Mouse (Mus musculus) kidney, adult 11 months (tissue): ENCODE results near the gene Adgrl3.
A peak's percentile ranks its signal among the peaks of the same experiment; 100 is the strongest.

Source experiments
- DNase-seq: peaks from one replicate; pipeline ENCODE4 v3.0.0; 2022

Gene Adgrl3

DNA sequence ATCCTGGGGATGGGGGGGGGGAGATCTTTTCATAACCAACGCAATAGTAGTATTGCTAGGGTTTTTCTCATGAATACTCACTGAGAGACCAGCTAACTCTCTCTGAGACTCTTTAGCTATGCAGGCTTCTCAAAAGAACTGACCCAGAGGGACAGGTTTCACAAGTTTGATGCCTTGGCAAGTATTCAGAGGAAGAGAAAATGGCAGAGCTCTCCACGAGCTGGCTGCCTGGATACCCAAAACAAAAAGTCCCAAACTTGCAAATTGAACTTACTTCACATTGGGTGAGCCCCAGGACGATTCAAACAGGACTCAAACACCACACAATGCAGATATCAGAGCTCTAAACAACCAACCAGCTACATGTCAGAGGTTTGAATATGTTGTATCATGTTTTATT lies 563.5 kb downstream of the Adgrl3 start:
- no peak for DNase-seq

DNA sequence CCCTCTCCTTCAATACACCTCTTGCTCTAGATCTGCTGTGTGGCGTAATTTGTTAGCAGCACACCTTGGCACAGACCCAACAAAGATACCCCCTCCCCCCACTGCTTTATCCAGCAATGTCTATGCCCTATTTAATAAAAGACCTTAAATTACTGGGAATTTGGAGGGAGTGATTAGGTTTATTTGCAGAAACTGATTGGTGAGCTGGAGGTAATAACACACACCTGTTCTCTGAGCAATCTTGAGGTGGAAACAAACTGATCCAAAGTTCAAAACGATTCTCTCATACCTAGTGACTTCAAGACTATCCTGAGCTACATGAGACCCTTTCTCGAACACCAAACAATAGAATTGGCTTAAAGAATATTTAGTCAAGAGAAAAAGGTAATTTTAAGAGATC lies 565.0 kb downstream of the Adgrl3 start:
- no peak for DNase-seq

DNA sequence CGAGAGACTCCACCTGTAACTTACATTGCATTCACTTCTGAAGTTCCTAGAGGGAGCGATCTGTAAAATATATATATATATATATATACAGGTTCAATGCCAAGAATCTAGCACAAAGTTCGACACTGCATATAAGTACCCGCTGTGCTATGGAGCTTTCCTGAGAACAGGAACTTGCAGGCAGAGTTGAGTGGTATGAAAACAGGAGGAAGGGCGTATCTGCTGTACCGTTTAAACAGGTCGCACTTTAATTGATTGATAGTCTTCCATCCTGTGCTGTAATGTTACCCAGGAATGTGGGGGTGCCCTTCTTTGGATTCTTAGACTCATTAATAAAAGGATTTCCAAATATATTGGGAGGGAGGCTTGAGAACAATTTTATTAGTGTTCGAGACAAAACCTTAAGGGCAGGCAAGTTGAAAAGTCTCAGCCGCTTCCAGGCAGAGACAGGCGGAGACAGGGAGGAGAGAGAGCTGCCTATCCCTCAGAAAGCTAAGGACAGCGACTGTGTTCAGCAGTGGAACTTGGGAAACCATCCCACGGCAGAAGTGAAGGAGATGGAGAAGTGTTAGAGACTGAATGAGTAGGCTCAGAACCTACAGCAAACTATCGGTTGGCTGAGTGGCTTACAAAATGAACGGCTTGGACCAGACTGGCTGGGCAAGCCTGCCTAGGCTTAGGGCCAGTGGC lies 570.2 kb downstream of the Adgrl3 start:
- DNase-seq, result no peak

DNA sequence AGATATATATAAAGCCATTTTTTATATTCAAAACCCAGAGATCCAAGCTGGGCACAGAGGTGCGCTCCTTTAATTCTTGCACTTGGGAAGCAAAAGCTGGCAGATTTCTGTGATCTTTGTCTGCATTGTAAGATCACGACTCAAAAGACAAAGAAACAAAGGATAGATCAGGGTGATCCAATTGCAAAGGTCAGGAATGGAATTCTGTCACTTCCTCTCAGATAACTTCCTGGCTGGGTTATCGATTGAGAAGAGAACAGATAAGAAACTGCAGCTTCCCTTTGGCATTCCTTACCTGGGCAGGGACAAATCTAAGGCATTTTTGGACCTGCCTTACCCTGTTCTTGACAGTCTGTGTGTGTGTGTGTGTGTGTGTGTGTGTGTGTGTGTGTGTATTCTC lies 571.5 kb downstream of the Adgrl3 start:
- DNase-seq, result no peak

DNA sequence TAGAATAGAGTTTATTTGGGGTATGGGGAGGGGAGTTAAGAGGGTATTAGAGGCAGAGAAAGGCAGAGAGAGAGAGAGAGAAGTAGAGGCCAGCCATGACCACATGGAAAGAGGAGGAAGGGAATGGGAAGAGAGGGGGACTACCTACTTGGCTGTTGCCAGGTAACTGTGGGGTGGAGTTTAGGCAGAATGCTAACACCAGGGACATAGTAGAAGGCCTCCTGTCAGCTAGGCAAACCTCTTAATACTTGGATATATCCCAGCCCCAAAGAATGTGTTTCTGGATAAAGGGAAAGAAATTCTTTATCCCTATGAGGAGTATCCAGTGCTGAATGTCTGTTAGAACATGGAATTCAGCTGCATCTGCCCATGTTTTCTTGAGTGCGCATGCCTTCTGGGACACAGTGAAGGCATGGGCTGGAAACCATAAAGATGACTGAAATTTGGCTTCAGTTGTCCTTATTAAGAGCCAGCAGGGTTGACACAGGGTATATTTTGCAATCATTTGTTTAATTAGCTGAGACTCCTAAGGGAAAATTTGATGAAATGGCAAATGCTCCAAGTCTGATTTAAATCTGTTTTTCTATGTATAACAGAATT lies 573.6 kb downstream of the Adgrl3 start:
- no peak for DNase-seq

DNA sequence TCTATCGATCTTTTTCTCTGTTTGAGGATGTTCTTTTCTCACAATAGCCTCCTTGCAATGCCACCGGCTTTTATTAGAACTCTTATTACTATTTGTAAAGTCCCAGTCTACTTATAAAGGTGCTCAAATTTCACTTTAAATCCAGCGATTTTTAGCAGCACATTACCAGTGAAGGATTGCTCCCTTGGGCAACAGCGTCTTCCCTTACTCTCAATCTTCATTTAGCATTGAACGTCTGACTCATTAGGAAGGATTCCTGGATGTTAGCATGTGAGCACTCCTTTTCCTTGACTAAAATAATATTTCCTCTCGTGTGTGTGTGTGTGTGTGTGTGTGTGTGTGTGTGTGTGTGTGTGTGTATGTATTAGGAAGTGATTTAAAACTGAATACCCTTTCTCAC lies 578.1 kb downstream of the Adgrl3 start:
- no peak for DNase-seq

DNA sequence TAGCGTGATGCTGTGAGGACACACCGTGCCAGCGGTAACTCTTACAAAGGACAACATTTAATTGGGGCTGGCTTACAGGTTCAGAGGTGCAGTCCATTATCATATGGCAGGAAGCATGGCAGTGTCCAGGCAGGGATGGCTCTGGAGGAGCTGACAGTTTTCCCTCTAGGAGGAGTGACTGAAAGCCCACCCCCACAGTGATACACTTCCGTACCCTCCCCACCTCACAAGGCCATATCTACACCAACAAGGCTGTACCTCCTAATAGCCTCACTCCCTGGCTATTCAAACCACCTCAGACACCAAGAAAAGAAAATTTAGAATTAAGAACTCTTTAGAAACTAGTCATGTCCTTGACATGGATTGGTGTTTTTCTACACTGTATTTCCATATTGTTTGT lies 583.0 kb downstream of the Adgrl3 start:
- DNase-seq, result no peak

DNA sequence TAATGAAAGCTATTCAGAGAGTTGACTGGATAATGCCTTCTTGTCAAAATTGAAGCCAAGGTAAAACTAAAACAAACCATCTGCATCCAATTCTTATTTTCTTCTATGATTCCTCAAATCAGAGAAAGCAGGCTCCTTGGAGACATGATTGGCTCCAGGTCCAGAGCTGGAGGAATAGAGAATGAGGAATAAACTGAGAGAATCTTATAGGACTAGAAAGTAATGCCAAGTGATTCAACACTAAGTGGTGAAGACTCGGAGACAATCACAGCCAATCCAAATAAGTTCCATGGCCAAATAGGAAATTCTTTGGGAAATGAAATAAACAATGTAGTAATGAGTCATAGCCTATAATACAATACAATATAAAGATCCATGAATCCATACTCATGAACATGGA lies 585.7 kb downstream of the Adgrl3 start:
- DNase-seq, result no peak

DNA sequence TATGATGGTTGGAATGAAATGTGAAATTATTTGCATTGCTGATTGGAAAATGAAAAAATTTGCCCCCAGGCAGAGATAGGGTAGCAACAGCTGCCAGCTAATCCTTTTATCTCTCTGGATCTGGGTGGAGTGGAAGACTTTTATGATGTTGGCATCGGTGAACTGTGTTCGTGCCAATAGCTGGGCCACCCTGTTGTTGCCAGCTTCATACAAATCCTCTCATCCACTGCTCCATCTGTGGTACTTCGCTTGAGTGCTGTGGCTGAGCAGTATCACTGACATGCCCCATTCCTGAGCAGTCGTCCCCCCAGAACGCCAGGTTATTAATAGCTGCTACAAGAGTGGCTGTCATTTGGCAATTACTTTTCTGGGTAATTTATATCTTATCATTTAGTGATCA lies 590.3 kb downstream of the Adgrl3 start:
- no peak for DNase-seq

DNA sequence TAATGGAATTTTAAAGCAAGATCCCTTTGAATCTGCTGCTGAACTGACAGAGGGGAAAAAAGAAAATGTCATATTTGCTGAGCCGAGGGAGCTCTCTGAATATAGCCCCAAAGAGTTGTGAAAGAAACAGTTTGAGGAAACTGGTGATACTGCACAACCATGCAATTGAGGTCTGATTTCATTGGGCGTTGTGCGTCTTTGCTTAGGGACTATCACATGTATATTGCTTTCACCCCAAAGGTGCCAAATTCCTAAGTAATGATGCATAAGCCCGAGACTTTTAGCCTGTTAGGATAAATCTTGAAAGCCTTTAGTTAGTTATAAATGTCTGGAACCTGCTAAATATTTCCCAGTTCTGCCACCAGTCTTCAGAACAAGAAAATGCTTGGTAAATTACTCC lies 594.7 kb downstream of the Adgrl3 start:
- DNase-seq, result no peak

DNA sequence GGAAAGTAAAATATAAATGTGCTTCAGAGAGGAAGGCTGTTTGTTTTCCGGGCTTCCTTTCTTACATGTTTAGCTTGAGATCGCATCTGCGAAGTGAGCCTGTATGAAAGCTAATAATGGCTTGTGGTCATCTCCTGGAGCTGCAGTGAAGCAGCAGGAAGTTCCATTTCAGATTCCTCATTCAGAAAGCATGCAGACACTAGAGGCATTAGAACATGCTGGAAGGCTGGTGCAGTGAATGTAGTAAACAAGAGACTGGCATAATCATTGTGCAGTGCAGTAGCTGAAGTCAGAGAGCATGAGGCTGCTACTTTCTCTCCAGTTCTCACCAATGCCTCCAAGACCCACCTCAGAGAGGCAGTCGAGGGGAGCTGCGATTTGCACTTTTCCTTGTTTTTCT lies 601.2 kb downstream of the Adgrl3 start:
- no peak for DNase-seq

DNA sequence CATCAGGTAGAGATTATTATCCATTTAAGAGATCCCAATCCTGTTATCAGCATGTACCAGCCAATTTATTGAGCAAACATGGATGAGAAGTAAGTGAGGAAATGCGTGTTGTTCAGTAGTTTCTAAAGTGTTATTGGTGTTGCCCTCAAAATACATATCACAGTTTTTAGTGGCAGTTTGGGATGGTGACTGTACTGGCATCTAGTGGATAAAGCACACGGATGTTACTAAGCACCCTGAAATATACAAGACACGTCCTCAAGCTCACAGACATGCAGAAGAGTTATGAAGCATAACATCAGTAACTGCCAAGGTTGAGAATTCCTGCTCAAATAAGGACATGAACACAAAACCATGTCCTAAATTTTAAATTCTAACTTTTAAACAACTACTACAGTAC lies 601.8 kb downstream of the Adgrl3 start:
- no peak for DNase-seq

DNA sequence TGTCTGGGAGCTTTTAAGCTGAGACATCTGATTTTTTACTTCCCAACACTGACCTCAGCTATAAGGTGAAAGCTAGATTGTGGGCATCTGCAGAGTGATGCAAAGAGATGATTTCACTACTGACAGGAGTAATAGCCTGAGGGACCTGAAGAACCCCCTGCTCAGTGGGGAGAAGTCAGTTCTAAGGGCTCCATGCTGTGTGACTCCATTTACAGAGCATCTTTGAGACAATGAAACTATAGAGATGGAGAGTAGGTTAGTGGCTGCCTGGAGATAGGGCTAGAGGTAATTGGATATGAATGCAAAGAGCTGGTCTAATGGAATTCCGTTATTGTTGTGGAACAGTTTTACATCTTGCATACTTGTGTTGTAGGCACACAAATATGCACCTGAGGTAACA lies 603.9 kb downstream of the Adgrl3 start:
- DNase-seq, result no peak

DNA sequence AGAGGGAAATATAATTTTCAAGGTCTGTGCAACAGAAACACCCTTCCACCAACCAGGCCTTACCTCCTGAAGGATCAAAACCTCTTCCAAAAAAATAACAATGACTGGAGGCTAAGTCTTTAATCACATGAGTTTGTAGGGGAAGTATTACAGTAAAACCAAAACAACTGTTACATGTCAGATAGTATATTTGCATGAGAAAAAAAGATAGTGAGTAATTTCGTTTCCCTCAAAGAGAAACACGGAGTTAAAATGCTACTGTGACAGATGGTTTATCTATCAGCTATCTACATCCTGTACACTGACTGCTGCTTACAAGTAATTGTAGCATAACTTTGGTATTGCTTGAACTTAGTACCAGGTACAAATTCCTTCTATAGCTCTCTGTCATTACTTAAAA lies 616.2 kb downstream of the Adgrl3 start:
- no peak for DNase-seq

DNA sequence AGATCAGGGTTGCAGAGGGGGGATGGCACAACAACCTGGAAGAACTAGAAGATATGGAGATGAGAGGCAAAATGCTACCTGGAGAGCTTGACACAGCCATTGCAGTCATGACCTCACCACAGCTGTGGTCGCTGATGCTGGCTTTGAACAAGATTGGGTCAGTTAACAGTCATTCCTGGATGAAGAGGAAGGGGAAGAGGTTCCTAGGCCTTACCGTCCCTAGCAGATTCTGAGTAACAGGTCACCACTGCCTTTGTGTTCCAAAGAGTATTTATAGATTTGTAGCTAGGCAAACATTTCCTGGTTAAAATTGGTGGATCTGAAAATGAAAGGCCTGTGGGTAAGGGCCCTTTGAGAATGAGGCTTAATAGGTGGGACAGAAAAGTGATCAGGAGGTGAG lies 618.5 kb downstream of the Adgrl3 start:
- DNase-seq, result no peak

DNA sequence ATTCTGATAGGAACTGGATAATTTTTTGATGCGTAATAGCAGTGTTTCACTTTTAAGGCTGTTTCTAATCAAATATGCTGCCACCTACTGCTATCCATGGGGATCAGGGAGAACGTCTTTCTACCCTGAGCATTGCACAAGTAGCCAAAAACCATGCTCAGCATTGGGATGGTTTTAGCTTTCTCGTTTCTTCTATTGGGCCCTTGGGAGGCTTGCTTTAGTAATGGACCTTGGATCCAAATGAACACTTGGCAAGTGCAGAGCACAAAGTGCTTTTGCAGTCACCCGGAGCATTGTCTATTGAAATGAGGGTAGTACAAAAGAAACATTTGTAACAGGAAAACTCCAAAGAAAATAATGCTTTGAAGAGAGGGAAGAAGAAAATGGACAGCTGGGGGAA lies 620.2 kb downstream of the Adgrl3 start:
- peak; percentile 6 for DNase-seq

DNA sequence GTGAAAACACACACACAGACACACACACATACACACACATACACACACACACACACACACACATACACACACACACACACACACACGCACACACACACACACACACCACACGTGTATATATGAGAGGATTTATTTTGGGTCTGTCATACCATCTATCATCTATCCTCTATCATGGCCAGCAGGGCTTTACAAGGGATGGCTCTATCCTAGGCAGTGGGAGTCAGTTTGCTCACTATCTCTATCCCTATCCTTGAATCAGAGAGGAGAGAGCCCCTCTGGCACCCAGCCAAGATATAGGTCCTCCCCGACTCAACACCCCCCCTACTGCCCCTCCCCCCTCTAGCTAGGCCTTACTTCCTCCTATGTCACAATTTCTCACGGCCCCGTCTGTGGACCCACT lies 625.6 kb downstream of the Adgrl3 start:
- DNase-seq, result no peak

DNA sequence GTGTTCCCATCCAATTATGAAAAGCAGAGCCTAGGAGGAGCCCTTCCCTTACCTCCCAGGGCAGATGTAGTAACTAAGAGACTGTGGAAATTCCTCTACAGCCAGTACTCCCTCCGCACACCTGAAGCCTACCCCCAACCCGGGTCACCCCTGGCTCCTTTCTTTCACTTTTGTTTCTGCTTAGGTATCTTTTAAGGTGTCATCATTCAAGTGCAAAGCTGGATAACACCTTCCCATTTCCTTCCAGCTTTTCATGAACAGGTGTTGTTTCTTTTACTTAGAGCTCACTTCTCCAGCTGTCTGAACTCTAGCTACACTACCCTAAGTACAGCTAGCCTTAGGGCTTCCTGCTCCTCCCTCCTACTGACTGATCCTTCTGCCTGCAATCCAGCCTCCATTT lies 634.0 kb downstream of the Adgrl3 start:
- DNase-seq, result no peak

DNA sequence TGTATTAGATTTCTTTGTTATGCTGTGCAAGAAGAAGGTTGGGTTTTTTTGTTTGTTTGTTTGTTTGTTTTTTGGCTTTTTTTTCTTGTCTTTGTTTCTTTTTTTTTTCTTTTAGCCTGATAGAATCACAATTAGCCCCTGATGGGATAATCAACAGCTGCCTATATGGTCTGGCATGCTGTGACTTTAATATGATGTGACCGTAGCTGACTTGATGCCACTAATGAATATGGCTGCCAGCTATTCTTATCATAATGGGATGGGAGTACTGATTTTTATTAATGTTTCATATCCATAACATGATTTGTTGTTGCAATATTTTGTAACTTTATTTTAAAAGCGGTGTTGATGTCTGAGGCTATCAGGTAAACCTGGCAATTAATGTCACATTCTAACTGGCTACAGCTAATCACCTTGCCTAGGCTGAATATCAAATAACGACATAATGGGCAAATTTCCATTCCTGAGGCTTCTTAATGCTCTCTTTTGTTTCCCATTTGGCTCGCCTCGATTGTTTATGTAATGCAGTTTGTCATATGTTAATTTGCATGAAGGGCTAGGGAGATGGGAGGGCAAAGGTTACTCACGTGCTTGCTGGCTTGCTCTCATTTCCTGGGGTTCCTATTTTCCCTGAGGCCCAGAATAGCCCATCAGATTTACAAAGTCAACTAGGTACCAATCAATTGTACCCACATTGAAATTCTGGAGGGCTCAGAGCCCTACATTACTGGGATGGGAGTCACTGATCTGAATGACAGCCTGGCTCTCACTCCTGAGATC lies 641.9 kb downstream of the Adgrl3 start:
- DNase-seq, result no peak

DNA sequence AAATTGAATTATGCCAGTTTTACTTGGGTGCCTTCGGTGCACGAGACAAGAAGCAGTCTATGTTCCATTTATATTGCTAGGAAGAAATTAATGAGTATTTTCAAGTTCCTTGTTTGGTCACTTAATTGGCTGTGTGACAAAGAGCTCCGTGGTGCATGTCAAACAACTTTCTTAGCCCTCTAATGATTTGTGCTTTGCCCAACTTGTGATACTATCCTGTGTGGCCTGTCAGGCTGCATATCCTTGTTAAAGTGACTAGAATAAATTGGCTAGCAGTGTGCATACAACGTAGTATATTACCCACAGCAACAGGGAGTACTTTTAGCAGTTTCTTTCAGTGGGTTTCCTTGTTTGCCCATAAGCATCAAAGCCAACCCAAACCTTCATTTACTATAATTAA lies 651.1 kb downstream of the Adgrl3 start:
- no peak for DNase-seq

DNA sequence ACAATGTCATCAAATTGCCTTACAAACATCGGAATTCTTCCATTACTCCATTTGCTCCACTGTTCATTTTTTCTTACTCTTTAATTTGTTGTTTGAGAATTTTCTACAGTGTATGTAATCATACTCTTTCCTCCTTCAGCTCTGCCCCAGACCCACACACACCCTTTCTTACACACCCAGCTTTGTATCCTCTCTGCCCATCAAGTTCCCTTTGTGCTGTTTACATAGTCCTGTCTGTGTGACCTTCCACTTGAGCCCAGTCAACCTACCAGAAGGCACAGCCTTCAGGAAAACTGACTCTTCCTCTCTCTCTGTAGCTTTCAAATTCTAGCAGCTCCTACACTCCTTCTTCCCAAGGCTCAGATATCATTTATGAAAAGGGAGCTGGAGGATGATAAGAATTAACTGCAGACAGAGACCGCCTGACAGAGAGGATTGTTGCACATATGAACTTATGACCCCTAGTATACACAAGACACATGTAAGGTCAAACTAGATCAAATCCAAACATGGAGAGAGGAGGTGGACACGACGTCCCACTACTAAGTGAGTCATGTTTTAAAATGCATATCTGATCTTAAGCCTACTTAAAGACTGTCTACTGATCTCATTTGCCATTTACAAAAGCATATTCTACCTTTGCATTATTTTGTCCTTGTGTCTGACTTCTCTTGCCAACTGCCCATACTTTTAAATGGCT lies 654.5 kb downstream of the Adgrl3 start:
- DNase-seq, result no peak

DNA sequence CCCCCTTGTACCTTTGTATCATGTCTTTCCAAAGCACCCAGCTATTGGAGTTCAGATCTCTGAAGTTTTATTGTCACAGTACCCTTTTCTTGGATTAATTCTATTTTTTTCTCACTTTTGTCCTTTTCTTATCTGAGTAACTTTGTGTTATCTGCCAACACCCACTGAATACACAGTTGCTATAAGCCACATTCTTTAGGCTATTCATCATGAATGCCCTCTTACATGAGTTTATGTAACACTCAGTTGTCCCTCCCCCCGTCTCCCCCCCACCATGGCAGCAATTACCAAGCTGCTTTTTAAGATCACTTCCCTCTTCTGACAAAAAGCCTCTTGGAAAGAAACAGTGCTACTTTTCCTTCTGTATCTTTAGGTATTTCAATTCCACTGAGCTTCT lies 655.0 kb downstream of the Adgrl3 start:
- DNase-seq, result no peak

DNA sequence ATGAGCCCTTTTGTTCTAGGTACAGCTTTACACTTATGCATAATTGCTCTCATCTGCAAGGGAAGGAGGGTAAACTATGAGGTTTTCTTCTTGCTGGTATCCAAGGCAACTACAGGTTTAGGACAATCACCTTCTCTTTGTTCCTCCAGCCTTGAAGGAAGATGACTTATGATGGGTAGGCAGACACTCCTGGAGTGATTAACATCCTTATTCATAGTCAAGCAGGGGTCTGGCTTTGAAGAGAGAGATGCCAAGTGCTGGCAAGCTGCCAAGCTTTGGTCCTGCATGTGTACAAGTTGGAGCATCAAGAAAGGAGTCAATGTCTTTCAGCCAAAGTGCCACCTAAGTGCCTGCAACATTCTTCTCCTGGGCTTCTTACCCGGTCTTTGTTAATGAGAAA lies 657.0 kb downstream of the Adgrl3 start:
- DNase-seq, result no peak

DNA sequence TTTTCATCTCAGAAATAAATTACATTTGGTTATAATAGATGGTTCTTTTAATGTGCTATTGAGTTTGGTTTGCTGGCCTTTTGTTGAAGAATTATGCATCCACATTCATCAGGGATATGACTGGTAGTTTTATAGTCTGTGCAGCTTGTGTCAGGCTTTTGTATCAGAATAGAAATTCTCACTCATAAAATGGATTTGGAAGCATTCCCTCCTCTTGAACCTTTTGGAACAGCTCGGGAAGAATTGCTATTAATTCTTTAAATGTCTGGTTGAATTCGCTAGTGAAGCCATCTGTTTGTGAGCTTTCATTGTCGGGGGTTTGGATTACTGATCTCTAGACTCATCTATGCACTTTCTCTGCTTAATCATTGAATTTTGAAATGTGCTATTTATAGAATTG lies 666.3 kb downstream of the Adgrl3 start:
- no peak for DNase-seq
